Mouse (Mus musculus) E14TG2a.4 (cell line): ENCODE data around the gene Rps6kb1.

ENCODE experiments used
- CTCF ChIP-seq: conservative IDR thresholded peaks from 2 replicates; pipeline ENCODE4 v1.5.1; 2014; ENCODE audit warnings: low read length
- POU5F1 ChIP-seq: IDR thresholded peaks from 2 replicates; pipeline ENCODE4 v1.6.1; 2014; ENCODE audit warnings: low read length, borderline replicate concordance

DNA sequence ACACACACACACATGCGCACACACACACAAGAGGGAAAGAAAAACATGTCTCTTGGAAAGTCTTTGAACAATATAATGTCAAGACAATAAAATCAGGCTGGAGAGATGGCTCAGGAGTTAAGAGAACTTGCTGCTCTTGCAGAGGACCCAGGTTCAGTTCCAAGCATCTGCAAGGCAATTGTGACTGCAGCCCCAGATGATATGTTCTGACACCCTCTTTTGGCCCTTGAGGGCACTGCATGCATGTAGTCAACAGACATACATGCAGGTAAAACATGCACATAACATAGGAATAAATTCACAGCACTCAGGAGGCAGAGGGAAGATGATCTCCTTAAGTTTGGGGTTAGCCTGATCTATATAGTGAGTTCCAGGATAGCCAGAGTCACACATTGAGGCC, 2.8 kb upstream of the Rps6kb1 start:
- TF ChIP-seq CTCF (peak; percentile 74), POU5F1 (no peak)
